Mouse (Mus musculus): ENCODE data around the gene Gstm6.

Gstm6 gene

GRCm38 (mm10) chr3:107941261-107941660 is 2.3 kb downstream of the Gstm6 start:
- DNase-seq (ENCODE audit: low spot score in 2 of 2), result no peak

- DNase-seq (ENCODE audit: low spot score in 2 of 2), result no peak
Observed at GRCm38 (mm10) chr3:107940524-107940923, 3.0 kb downstream of the Gstm6 start.

GRCm38 (mm10) chr3:107939830-107940229 is 3.7 kb downstream of the Gstm6 start:
- DNase-seq (ENCODE audit: low spot score in 2 of 2), result no peak

GRCm38 (mm10) chr3:107939403-107939802 is 4.1 kb downstream of the Gstm6 start:
- DNase-seq (ENCODE audit: low spot score in 2 of 2), result peak; percentile 67 to 73

GRCm38 (mm10) chr3:107935888-107936287 is 7.7 kb downstream of the Gstm6 start:
- DNase-seq (ENCODE audit: low spot score in 2 of 2), result no peak

GRCm38 (mm10) chr3:107935268-107935667 is 8.3 kb downstream of the Gstm6 start:
- DNase-seq (ENCODE audit: low spot score in 2 of 2), result no peak

- no peak for DNase-seq (ENCODE audit: low spot score in 2 of 2)
Observed at GRCm38 (mm10) chr3:107932128-107932527, 11.4 kb downstream of the Gstm6 start.

- DNase-seq (ENCODE audit: low spot score in 2 of 2), result peak; percentile 95 to 96
Observed at GRCm38 (mm10) chr3:107931670-107932069, 11.9 kb downstream of the Gstm6 start, which contains the start of gene Gstm7. Gene Gstm7, minus strand, starts transcription at chr3:107931817.

GRCm38 (mm10) chr3:107931134-107931533 is 12.4 kb downstream of the Gstm6 start:
- DNase-seq (ENCODE audit: low spot score in 2 of 2), result no peak

- DNase-seq (ENCODE audit: low spot score in 2 of 2), result no peak
Observed at GRCm38 (mm10) chr3:107929731-107930130, 13.8 kb downstream of the Gstm6 start.

- no peak for DNase-seq (ENCODE audit: low spot score in 2 of 2)
Observed at GRCm38 (mm10) chr3:107929243-107929642, 14.3 kb downstream of the Gstm6 start.

GRCm38 (mm10) chr3:107928691-107929090 is 14.9 kb downstream of the Gstm6 start:
- no peak for DNase-seq (ENCODE audit: low spot score in 2 of 2)

- DNase-seq (ENCODE audit: low spot score in 2 of 2), result no peak
Observed at GRCm38 (mm10) chr3:107927841-107928240, 15.7 kb downstream of the Gstm6 start.

- no peak for DNase-seq (ENCODE audit: low spot score in 2 of 2)
Observed at GRCm38 (mm10) chr3:107925335-107925734, 18.2 kb downstream of the Gstm6 start.

- DNase-seq (ENCODE audit: low spot score in 2 of 2), result no peak
Observed at GRCm38 (mm10) chr3:107920348-107920747, 23.2 kb downstream of the Gstm6 start.

GRCm38 (mm10) chr3:107917783-107918408 is 25.7 kb downstream of the Gstm6 start:
- no peak for DNase-seq (ENCODE audit: low spot score in 2 of 2)

GRCm38 (mm10) chr3:107917097-107917496 is 26.5 kb downstream of the Gstm6 start:
- DNase-seq (ENCODE audit: low spot score in 2 of 2), result no peak

GRCm38 (mm10) chr3:107916674-107917073 is 26.9 kb downstream of the Gstm6 start:
- DNase-seq (ENCODE audit: low spot score in 2 of 2), result no peak

GRCm38 (mm10) chr3:107905942-107906341 is 37.6 kb downstream of the Gstm6 start:
- DNase-seq (ENCODE audit: low spot score in 2 of 2), result no peak

- no peak for DNase-seq (ENCODE audit: low spot score in 2 of 2)
Observed at GRCm38 (mm10) chr3:107900955-107901673, 42.4 kb downstream of the Gstm6 start.

- no peak for DNase-seq (ENCODE audit: low spot score in 2 of 2)
Observed at GRCm38 (mm10) chr3:107898691-107899090, 44.9 kb downstream of the Gstm6 start.

GRCm38 (mm10) chr3:107895720-107896569 is 47.6 kb downstream of the Gstm6 start, which contains the start of gene Gstm5:
Gene Gstm5, plus strand, starts transcription at chr3:107895821.
- DNase-seq (ENCODE audit: low spot score in 2 of 2), result peak; percentile 79 to 84

All from urinary bladder, postnatal 4 days (tissue).